12 mouse cellular contexts compared by ENCODE assay signal in genomic region chr3:9402345-9402744, GRCm38 (mm10).
DNase-seq lines count a peak whose midpoint lies in the region; ATAC-seq and TF ChIP-seq lines count a peak whose summit lies in the region.
"Had no signal": no experiment of that assay in that cellular context is flagged by ENCODE, and none has a peak within 500 bp of the region (broad histone marks: within the 10 kb centered on the region; RNA-seq: fewer than 3 reads in every experiment).

No protein-coding gene starts in this region.

- 45% methylated on average over 5 of the region's 5 CpGs for WGBS in liver, embryonic 12.5 days (ENCODE audit: insufficient replicate concordance)
- WGBS in liver, postnatal 0 days (ENCODE audit: insufficient replicate concordance) = 42% methylated on average over 5 of the region's 5 CpGs

- H3K4me2 ChIP-seq in liver, embryonic 12.5 days = peak overlapping the region; percentile 16
- no peak overlapping the region for H3K4me2 ChIP-seq in liver, postnatal 0 days (ENCODE audit: low read depth, low read length)

- DNase-seq in liver, postnatal 0 days = no peak
- peak; percentile 47 for DNase-seq in naive thymus-derived CD4-positive, alpha-beta T cell, adult 2 months (ENCODE audit: low read depth)
- DNase-seq in left cerebral cortex, adult 8-10 months (ENCODE audit: low spot score in 2 of 2) = no peak
- DNase-seq: adrenal gland, adult 8-10 months; cerebellum, adult 2 months; gastrocnemius, postnatal 25 days; spleen, adult 18-20 months had no signal

- H3K4me1 ChIP-seq in liver, embryonic 12.5 days = peaks cover 68% of the 10 kb centered on the region
- peaks cover 19% of the 10 kb centered on the region for H3K4me1 ChIP-seq in liver, postnatal 0 days (ENCODE audit: insufficient read depth)

- ATAC-seq in liver, embryonic 12.5 days = no peak
- ATAC-seq in liver, postnatal 0 days = no peak
- peak; percentile 50 for ATAC-seq in CD4-positive, CD25-positive, alpha-beta regulatory T cell, adult 4 months
- ATAC-seq in granulocyte monocyte progenitor cell, adult 5-6 weeks (replicated peaks; ENCODE audit: poor library complexity, severe bottlenecking) = peak; percentile 14; the same call in 1 of the 2 replicates
- no peak for ATAC-seq in megakaryocyte-erythroid progenitor cell, adult 5-6 weeks (replicated peaks; ENCODE audit: low FRiP score, low TSS enrichment, poor library complexity, severe bottlenecking)

- H3K36me3 ChIP-seq in liver, embryonic 12.5 days = no peaks in the 10 kb centered on the region
- H3K36me3 ChIP-seq in liver, postnatal 0 days (replicated peaks; ENCODE audit: insufficient read depth, low read length) = no peaks in the 10 kb centered on the region

- H3K27me3 ChIP-seq in liver, embryonic 12.5 days (replicated peaks) = no peaks in the 10 kb centered on the region; the same call in 1 of the 2 replicates
- H3K27me3 ChIP-seq in liver, postnatal 0 days (ENCODE audit: insufficient read depth, low read length) = no peaks in the 10 kb centered on the region

- H3K9ac ChIP-seq in liver, embryonic 12.5 days = no peak overlapping the region
- H3K9ac ChIP-seq in liver, postnatal 0 days (replicated peaks) = no peak overlapping the region
- H3K9ac ChIP-seq: forebrain, postnatal 0 days had no signal

- no peaks in the 10 kb centered on the region for H3K9me3 ChIP-seq in liver, embryonic 12.5 days (replicated peaks)
- no peaks in the 10 kb centered on the region for H3K9me3 ChIP-seq in liver, postnatal 0 days (ENCODE audit: low read length)

- TF ChIP-seq EP300 in liver, postnatal 0 days (IDR thresholded peaks at IDR 0.05; ENCODE audit: low read depth) = no peak

- no peak overlapping the region for H3K4me3 ChIP-seq in liver, embryonic 12.5 days
- no peak overlapping the region for H3K4me3 ChIP-seq in liver, postnatal 0 days (ENCODE audit: low read depth, low read length)

- TF ChIP-seq CTCF in liver, postnatal 0 days (IDR thresholded peaks at IDR 0.05; ENCODE audit: low read depth) = no peak

- H3K27ac ChIP-seq in liver, embryonic 12.5 days = peak overlapping the region; percentile 7; the same call in 1 of the 2 replicates
- H3K27ac ChIP-seq in liver, postnatal 0 days (ENCODE audit: low read depth) = no peak overlapping the region

Comparison
In these comparisons a context has a peak if more than half of its experiments do, and no peak if none do; other contexts are left out.
1. ATAC-seq: peak in CD4-positive, CD25-positive, alpha-beta regulatory T cell, adult 4 months (single experiment) and granulocyte monocyte progenitor cell, adult 5-6 weeks (single experiment); none in liver, embryonic 12.5 days (single experiment), liver, postnatal 0 days (single experiment) and megakaryocyte-erythroid progenitor cell, adult 5-6 weeks (single experiment).